Mouse (Mus musculus) forebrain, embryonic 11.5 days (tissue): ENCODE data around the gene Gm4756. TPM values are rescaled to one million over a fixed set of nuclear protein-coding genes. Genes with fewer than 3 reads are reported as not detected.

Experiments used
- ATAC-seq: fragments of 200-750 bp; cut with Nextera tagmentation; replicated peaks from 2 replicates; pipeline ENCODE4 v1.8.0; 2017; ENCODE audit warnings: moderate TSS enrichment; ENCODE audit not compliant: low FRiP score
- DNase-seq: peaks from one replicate; pipeline ENCODE4 v3.0.0-alpha.2; 2017; ENCODE audit warnings: low spot score
- H3K27ac ChIP-seq: fragments of 300-500 bp; sonication (generic); 2 replicates; pipeline ENCODE4 v1.5.1; 2014; ENCODE audit warnings: low read depth, low read length
- H3K27me3 ChIP-seq: fragments of 300-500 bp; sonication (generic); 2 replicates; pipeline ENCODE4 v1.6.1; 2014; ENCODE audit warnings: mild to moderate bottlenecking, low read length, mixed read lengths; ENCODE audit not compliant: control insufficient read depth, insufficient read depth
- H3K36me3 ChIP-seq: fragments of 300-500 bp; sonication (generic); 2 replicates; pipeline ENCODE4 v1.6.1; 2014; ENCODE audit warnings: mild to moderate bottlenecking, low read length, moderate library complexity, mixed read lengths; ENCODE audit not compliant: control insufficient read depth, insufficient read depth
- H3K4me1 ChIP-seq: fragments of 300-500 bp; sonication (generic); replicated peaks from 2 replicates; pipeline ENCODE4 v1.6.1; 2014; ENCODE audit warnings: low read length, mixed read lengths; ENCODE audit not compliant: control insufficient read depth, insufficient read depth
- H3K4me2 ChIP-seq: fragments of 300-500 bp; sonication (generic); 2 replicates; pipeline ENCODE4 v1.6.1; 2014; ENCODE audit warnings: low read depth, mild to moderate bottlenecking, low read length, moderate library complexity, mixed read lengths; ENCODE audit not compliant: severe bottlenecking
- H3K4me3 ChIP-seq: fragments of 300-500 bp; sonication (generic); 2 replicates; pipeline ENCODE4 v1.5.1; 2014; ENCODE audit warnings: low read depth, low read length
- H3K9ac ChIP-seq: fragments of 300-500 bp; sonication (generic); 2 replicates; pipeline ENCODE4 v1.6.1; 2014; ENCODE audit warnings: low read length
- H3K9me3 ChIP-seq: fragments of 300-500 bp; sonication (generic); 2 replicates; pipeline ENCODE4 v1.6.1; 2016; ENCODE audit warnings: low read length, mixed read lengths; ENCODE audit not compliant: control insufficient read depth
- WGBS: fragments of 180-500 bp; shearing (Covaris S2); extraction: QIAGEN DNeasy Blood & Tissue Kit; methylation state at CpG from one replicate; pipeline ENCODE4 v1.1.7; 2014; 5-methylcytosine and 5-hydroxymethylcytosine counted together
- polyA plus RNA-seq: library from polyadenylated mRNA; unstranded; fragments of >200 nt; fragmentation: Nextera tagmentation; extraction: Ambion mirVana; gene quantifications from 2 replicates; pipeline ENCODE4 v1.2.1, GENCODE M21; 2014

The Gm4756 gene
- polyA plus RNA-seq, 1 experiment from 2014 or later = not detected

DNA sequence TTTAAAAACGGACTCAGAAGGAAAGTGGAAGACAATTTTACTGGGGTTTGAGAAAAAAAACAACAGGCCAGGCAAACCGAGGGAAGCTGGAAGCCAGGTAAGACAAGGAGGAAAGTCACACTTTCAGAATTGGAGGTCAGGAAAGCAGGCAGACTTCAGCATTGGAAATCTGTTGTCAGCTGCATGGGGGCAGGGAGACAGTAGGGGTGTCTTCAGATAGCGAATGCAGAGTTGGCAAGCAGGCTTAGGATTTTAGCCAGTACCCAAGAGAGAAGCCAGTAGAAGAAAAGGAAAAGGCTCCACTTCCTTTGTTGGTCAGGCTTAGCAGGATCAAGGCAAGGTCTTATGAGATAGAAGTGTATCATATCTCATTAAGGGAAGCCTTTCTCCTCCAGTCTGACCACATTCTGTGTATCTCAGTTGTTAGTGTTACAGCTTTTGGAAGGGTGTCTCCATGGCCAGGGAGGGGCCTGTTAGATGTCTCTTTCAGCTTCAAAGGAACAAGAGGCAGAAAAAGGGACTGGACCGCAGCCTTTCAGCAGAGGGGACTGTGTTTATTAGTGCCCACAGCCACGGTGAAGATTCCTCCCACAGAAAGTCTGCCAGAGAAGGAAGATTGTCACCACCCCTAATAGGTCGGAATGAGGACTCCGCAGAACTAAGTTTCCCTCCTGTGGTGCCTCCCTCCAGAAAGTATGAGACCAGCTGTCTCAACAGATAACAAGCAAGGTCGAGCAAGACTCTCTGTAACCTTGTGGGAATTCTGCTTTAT is 33.2 kb upstream of the Gm4756 start:
- H3K9ac ChIP-seq = no peak overlapping the region
- H3K36me3 ChIP-seq = no peaks in the 10 kb centered on the region
- H3K4me2 ChIP-seq = no peak overlapping the region
- H3K4me1 ChIP-seq = no peaks in the 10 kb centered on the region
- WGBS = 67% methylated on average over 8 of the region's 8 CpGs
- H3K9me3 ChIP-seq = no peaks in the 10 kb centered on the region
- DNase-seq (no peak), ATAC-seq (no peak)
- no peak overlapping the region for H3K4me3 ChIP-seq
- H3K27ac ChIP-seq = no peak overlapping the region
- no peaks in the 10 kb centered on the region for H3K27me3 ChIP-seq

DNA sequence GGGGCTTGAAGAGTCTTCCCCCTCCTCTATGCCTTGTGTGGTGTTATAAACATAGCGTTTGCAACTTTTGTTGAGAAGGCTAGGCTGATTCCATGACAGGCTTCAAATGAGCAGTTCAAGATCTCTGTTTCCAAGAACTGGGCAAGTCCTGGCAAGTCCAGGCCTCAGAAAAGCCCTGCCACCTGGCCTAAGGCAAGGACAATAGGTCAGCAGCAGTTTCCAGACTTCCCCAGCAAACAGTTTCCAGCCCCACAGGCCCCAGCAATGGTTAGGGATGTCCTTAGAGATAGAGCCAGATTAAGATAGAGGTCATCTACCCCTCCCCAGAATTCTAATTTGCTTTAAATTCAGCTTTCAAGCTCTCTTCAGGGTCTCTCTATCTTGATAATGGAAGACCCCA is 32.5 kb upstream of the Gm4756 start:
- no peaks in the 10 kb centered on the region for H3K27me3 ChIP-seq
- WGBS = 81% methylated on average over 1 of the region's 1 CpGs
- H3K4me2 ChIP-seq = no peak overlapping the region
- no peak overlapping the region for H3K4me3 ChIP-seq
- no peak overlapping the region for H3K9ac ChIP-seq
- H3K9me3 ChIP-seq = no peaks in the 10 kb centered on the region
- no peak overlapping the region for H3K27ac ChIP-seq
- DNase-seq (no peak), ATAC-seq (no peak)
- no peaks in the 10 kb centered on the region for H3K36me3 ChIP-seq
- no peaks in the 10 kb centered on the region for H3K4me1 ChIP-seq

DNA sequence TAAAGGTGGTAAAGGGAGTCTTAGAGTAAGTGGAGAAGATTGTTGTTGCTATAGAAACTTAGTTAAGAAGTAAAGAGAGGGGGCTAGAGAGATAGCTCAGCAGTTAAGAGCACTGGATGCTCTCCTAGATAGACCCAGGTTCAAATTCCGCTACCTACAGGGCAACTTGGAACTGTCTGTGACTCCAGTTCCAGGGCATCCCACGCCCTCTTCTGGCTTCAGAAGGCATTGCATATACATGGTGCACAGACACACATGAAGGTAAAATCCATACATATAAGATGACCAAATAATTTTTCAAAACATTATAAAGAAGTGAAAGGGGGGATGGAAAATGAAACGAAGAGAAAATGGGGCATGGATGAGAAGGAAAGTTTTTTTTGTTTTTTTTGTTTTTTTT is 30.2 kb upstream of the Gm4756 start:
- DNase-seq (no peak), ATAC-seq (no peak)
- H3K36me3 ChIP-seq = no peaks in the 10 kb centered on the region
- no peak overlapping the region for H3K4me2 ChIP-seq
- H3K4me3 ChIP-seq = no peak overlapping the region
- WGBS = 84% methylated on average over 3 of the region's 3 CpGs
- H3K4me1 ChIP-seq = no peaks in the 10 kb centered on the region
- H3K27me3 ChIP-seq = no peaks in the 10 kb centered on the region
- no peak overlapping the region for H3K9ac ChIP-seq
- H3K27ac ChIP-seq = no peak overlapping the region
- H3K9me3 ChIP-seq = no peaks in the 10 kb centered on the region

DNA sequence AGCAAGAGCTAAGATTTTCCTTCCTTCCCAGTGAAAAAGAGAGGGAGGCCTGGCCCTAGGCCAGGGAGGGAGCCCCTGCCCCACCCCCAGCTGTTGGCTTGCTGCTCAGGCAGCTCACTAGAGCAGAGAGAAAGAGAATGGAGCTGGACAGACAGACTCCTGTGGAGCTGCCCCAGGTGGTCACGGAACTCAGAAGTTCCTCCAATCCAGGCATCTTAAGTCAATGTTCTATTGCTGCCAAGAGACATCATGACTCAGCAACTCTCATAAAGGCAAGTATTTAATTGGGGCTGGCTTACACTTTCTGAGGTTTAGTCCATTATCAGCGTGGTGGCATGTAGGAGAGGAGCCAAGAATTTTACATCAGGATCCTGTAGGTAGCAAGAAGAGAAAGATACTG is 25.4 kb upstream of the Gm4756 start:
- Histone ChIP-seq H3K4me2 (no peak overlapping the region), H3K9me3 (no peaks in the 10 kb centered on the region), H3K36me3 (no peaks in the 10 kb centered on the region), H3K4me1 (no peaks in the 10 kb centered on the region), H3K9ac (no peak overlapping the region), H3K4me3 (no peak overlapping the region), H3K27me3 (no peaks in the 10 kb centered on the region), H3K27ac (no peak overlapping the region)
- 61% methylated on average over 2 of the region's 2 CpGs for whole genome bisulfite sequencing
- DNase-seq (no peak), ATAC-seq (no peak)

DNA sequence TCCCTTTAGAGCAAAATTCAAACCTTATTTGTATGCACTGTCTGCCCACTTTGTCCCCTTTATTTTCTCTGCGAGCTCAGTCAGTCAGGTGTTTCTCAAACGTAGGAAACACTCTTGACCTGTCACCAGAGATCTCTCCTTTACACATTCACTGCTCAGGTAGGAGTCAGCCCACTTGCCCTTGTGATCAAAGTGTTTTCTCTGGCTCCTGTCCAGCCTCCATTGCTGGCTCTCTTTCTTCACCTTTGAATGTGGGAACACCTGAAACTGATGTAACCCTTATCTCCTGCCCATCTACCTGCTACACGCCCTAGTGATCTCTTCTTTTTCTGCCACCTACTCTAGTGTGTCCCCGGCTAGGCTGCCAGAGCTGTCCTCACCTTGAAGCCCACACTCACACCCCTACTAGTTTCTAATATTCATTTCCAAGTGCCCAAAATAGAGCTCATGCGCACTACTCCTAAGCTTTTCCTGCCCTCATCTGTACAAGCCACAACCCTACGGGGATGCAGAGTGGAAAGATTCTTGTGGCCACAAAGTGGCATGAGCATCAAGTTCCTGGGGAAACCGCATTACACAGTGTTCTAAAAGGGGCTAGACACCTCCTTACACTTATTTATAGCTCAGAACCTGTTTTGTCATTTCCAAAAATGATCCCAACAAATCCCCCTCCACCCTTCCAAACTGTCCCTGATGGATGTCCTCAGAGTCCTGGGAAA is 24.8 kb upstream of the Gm4756 start:
- WGBS = 88% methylated on average over 7 of the region's 7 CpGs
- H3K36me3 ChIP-seq = no peaks in the 10 kb centered on the region
- DNase-seq (no peak), ATAC-seq (no peak)
- no peaks in the 10 kb centered on the region for H3K27me3 ChIP-seq
- H3K27ac ChIP-seq = no peak overlapping the region
- H3K9ac ChIP-seq = no peak overlapping the region
- H3K4me1 ChIP-seq = no peaks in the 10 kb centered on the region
- H3K9me3 ChIP-seq = no peaks in the 10 kb centered on the region
- H3K4me2 ChIP-seq = no peak overlapping the region
- H3K4me3 ChIP-seq = no peak overlapping the region

DNA sequence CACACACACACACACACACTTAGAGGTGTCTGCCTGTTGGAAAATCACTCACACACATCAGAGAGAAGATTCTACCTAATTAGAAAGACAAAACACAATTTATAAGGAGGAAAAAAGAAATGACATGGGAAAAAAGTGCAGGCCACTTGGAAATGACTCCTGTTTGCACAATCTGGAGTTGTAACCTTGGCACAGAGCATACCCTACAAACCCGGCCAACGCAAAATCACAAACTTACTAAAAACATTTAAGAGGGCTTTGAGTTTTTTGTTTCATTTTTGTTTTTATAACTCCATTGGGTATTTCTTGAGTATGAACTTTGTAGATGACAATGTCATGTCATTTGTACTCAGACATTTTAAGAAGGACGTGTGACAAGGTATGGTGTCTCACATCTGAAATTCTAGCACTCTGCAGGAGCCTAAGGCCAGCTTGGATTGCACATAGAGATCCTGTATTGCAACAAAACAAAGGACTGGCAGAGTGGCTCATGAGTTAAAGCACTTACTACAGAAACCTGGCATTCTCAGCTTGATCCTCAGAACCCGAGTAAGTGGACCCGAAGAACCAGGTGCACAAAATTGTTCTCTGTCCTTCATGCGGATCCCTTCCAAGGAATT is 22.2 kb upstream of the Gm4756 start:
- 91% methylated on average over 6 of the region's 6 CpGs for WGBS
- H3K4me3 ChIP-seq = no peak overlapping the region
- no peak for DNase-seq
- H3K4me1 ChIP-seq = no peaks in the 10 kb centered on the region
- H3K27ac ChIP-seq = no peak overlapping the region
- no peak overlapping the region for H3K4me2 ChIP-seq
- no peaks in the 10 kb centered on the region for H3K36me3 ChIP-seq
- no peak for ATAC-seq
- H3K9ac ChIP-seq = no peak overlapping the region
- no peaks in the 10 kb centered on the region for H3K27me3 ChIP-seq
- no peaks in the 10 kb centered on the region for H3K9me3 ChIP-seq

DNA sequence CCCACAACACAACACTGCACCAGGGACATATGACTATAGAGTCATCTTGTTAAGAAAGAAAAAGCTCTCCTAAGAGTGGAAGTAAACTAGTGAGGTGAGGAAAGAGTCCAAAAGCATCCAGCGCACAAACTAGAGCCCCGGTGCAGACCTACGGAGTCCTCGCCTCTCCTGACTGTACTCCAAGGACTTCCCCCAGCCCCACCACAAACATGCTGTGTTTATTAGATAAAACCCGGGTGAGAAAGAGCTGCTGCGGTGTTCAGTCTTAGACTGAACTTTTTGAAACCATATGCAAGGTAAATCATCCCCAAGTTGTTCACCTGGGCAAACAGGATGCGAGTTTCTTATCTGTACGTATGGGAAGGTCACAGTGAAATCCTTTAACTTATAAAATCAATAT is 21.5 kb upstream of the Gm4756 start:
- H3K9ac ChIP-seq = no peak overlapping the region
- H3K4me1 ChIP-seq = no peaks in the 10 kb centered on the region
- DNase-seq = no peak
- no peaks in the 10 kb centered on the region for H3K9me3 ChIP-seq
- no peaks in the 10 kb centered on the region for H3K27me3 ChIP-seq
- H3K4me2 ChIP-seq = no peak overlapping the region
- no peaks in the 10 kb centered on the region for H3K36me3 ChIP-seq
- no peak overlapping the region for H3K4me3 ChIP-seq
- H3K27ac ChIP-seq = no peak overlapping the region
- no peak for ATAC-seq
- WGBS = 94% methylated on average over 8 of the region's 8 CpGs

DNA sequence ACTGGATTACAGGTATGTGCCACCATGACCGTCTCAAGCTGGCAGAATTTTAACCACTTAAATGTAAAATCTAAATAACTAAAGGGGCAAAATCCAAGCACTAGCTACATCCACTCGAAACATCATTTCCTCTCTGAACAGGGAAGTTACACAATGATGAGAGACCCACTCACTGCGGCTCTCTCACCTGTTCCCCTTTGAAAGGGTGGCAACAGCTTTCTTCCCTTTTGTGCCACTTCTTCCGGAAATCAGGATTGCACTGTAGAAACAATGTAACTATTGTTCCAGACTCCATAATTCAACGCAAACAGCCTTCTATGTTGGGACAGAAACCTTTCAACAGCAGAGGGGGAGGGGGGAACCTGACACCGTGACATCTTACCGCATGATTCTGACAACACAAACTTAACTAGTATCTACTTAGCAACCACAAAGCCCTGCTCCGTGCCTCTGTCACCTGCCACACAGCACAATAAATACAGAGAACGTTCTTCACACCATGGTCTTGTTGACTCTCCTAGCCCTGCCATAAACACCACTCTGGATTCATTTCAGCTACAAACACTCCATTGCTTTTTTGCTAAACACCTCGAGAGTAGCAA is 18.5 kb upstream of the Gm4756 start:
- H3K4me2 ChIP-seq = no peak overlapping the region
- H3K4me1 ChIP-seq = 0 out of 2 replicates have a peak, but pooled peaks cover 7% of the 10 kb centered on the region
- H3K9ac ChIP-seq = no peak overlapping the region
- H3K9me3 ChIP-seq = no peaks in the 10 kb centered on the region
- no peak for DNase-seq
- WGBS = 72% methylated on average over 10 of the region's 10 CpGs
- H3K27ac ChIP-seq = no peak overlapping the region
- no peak overlapping the region for H3K4me3 ChIP-seq
- ATAC-seq = no peak
- 0 out of 2 replicates have a peak, but pooled peaks cover 2% of the 10 kb centered on the region for H3K27me3 ChIP-seq
- H3K36me3 ChIP-seq = no peaks in the 10 kb centered on the region
